Mouse (Mus musculus): Measurements from ENCODE around the gene Nenf. TPM values are rescaled to one million over a fixed set of nuclear protein-coding genes. Genes with fewer than 3 reads are reported as not detected.

Gene Nenf
- polyA plus RNA-seq, 1 experiment from 2014 or later: 25.5 TPM

GRCm38 (mm10) chr1:191257351-191257771, 60.6 kb downstream of the Nenf start:
- 51% methylated on average over 3 of the region's 3 CpGs for WGBS (ENCODE audit: insufficient replicate concordance)
- no peak overlapping the region for H3K27ac ChIP-seq (ENCODE audit: low read length)

More at GRCm38 (mm10) chr1:191257351-191257771, 60.6 kb downstream of the Nenf start:
- Histone ChIP-seq H3K9ac (ENCODE audit: low read depth, low read length) (no peak overlapping the region), H3K9me3 (replicated peaks; ENCODE audit: control insufficient read depth, low read length) (no peaks in the 10 kb centered on the region), H3K27me3 (ENCODE audit: control insufficient read depth, insufficient read depth, low read depth, low read length) (no peaks in the 10 kb centered on the region), H3K36me3 (ENCODE audit: control insufficient read depth, insufficient read depth) (no peaks in the 10 kb centered on the region), H3K4me3 (ENCODE audit: low read depth, low read length) (no peak overlapping the region), H3K4me1 (ENCODE audit: control insufficient read depth, low read depth, low read length) (peaks cover 4% of the 10 kb centered on the region; the same call in 1 of the 2 replicates), H3K4me2 (ENCODE audit: low read depth, low read length) (no peak overlapping the region)
- no peak for ATAC-seq (ENCODE audit: low read depth)

Other genes with a start within 250 kb of the Nenf start
- gene Batf3, start 220.3 kb downstream of the Nenf start, polyA plus RNA-seq (2015; fragmentation: Nextera tagmentation; extraction: Ambion mirVana): 1.5 and 2.4 TPM in 2 replicates
- not detected in 2 replicates for gene Fam71a, start 153.4 kb downstream of the Nenf start, polyA plus RNA-seq (2015; fragmentation: Nextera tagmentation; extraction: Ambion mirVana)
- 1.5 and 1.9 TPM in 2 replicates for gene Atf3, start 100.2 kb downstream of the Nenf start, polyA plus RNA-seq (2015; fragmentation: Nextera tagmentation; extraction: Ambion mirVana)
- gene Tmem206, start 7.7 kb upstream of the Nenf start, polyA plus RNA-seq (2015; fragmentation: Nextera tagmentation; extraction: Ambion mirVana): 5.9 and 6.1 TPM in 2 replicates
- gene Ppp2r5a, start 85.1 kb upstream of the Nenf start, polyA plus RNA-seq (2015; fragmentation: Nextera tagmentation; extraction: Ambion mirVana): 9.8 and 11.3 TPM in 2 replicates

Measured in liver, embryonic 16.5 days (tissue).